12 mouse cellular contexts compared by ENCODE assay signal in genomic region chr11:79737126-79737697, GRCm38 (mm10).
DNase-seq lines count a peak whose midpoint lies in the region; ATAC-seq and TF ChIP-seq lines count a peak whose summit lies in the region.
"Had no signal": no experiment of that assay in that cellular context is flagged by ENCODE, and none has a peak within 500 bp of the region (broad histone marks: within the 10 kb centered on the region; RNA-seq: fewer than 3 reads in every experiment).

No protein-coding gene starts in this region.

- no peak overlapping the region for H3K4me3 ChIP-seq in intestine, embryonic 14.5 days (ENCODE audit: low read depth, low read length)
- H3K4me3 ChIP-seq in intestine, postnatal 0 days (ENCODE audit: low read depth, low read length) = no peak overlapping the region
- H3K4me3 ChIP-seq: erythroblast, embryonic 14.5 days; liver, embryonic 12.5 days had no signal

- H3K27me3 ChIP-seq in intestine, embryonic 14.5 days (replicated peaks; ENCODE audit: control insufficient read depth, insufficient read depth, low read length) = no peaks in the 10 kb centered on the region
- no peaks in the 10 kb centered on the region for H3K27me3 ChIP-seq in intestine, postnatal 0 days (replicated peaks; ENCODE audit: control insufficient read depth, insufficient read depth, low read length)

- H3K36me3 ChIP-seq in intestine, embryonic 14.5 days (ENCODE audit: control insufficient read depth, insufficient read depth, low read length) = no peaks in the 10 kb centered on the region
- no peaks in the 10 kb centered on the region for H3K36me3 ChIP-seq in intestine, postnatal 0 days (ENCODE audit: control insufficient read depth, insufficient read depth)
- H3K36me3 ChIP-seq: liver, embryonic 12.5 days had no signal

- H3K9ac ChIP-seq in intestine, embryonic 14.5 days (ENCODE audit: low read length) = no peak overlapping the region
- H3K9ac ChIP-seq in intestine, postnatal 0 days (ENCODE audit: low read depth, low read length) = no peak overlapping the region
- H3K9ac ChIP-seq: liver, embryonic 12.5 days had no signal

- H3K27ac ChIP-seq in intestine, embryonic 14.5 days (ENCODE audit: low read depth) = peak overlapping the region; percentile 39; the same call in 1 of the 2 replicates
- no peak overlapping the region for H3K27ac ChIP-seq in intestine, postnatal 0 days (ENCODE audit: low read depth, low read length)

- whole genome bisulfite sequencing in intestine, embryonic 14.5 days = 59% methylated on average over 12 of the region's 12 CpGs
- WGBS in intestine, postnatal 0 days = 59% methylated on average over 12 of the region's 12 CpGs

- H3K4me1 ChIP-seq in intestine, embryonic 14.5 days (replicated peaks; ENCODE audit: control insufficient read depth, insufficient read depth, low read length) = peaks cover 30% of the 10 kb centered on the region
- 0 out of 2 replicates have a peak, but pooled peaks cover 2% of the 10 kb centered on the region for H3K4me1 ChIP-seq in intestine, postnatal 0 days (replicated peaks; ENCODE audit: control insufficient read depth, insufficient read depth, low read length)

- no peak for TF ChIP-seq CTCF in intestine, postnatal 0 days (IDR thresholded peaks at IDR 0.05; ENCODE audit: low read depth)

- DNase-seq in intestine, embryonic 14.5 days (ENCODE audit: low spot score) = no peak
- DNase-seq in 3134 (ENCODE audit: extremely low read depth, insufficient read length, low spot score) = peak; percentile 62
- DNase-seq in NIH3T3 (ENCODE audit: low read depth) = peak; percentile 69
- peak; percentile 20 to 34 for DNase-seq in heart, postnatal 14 days
- DNase-seq in adrenal gland, adult 8-10 months = no peak
- DNase-seq in cerebellum, postnatal 36 days = no peak
- DNase-seq in spleen, postnatal 10 days (ENCODE audit: low spot score in 2 of 2) = no peak
- DNase-seq: right cerebral cortex, postnatal 25 days had no signal

- no peaks in the 10 kb centered on the region for H3K9me3 ChIP-seq in intestine, embryonic 14.5 days (ENCODE audit: control insufficient read depth, low read length)
- no peaks in the 10 kb centered on the region for H3K9me3 ChIP-seq in intestine, postnatal 0 days (ENCODE audit: control insufficient read depth)
- H3K9me3 ChIP-seq: liver, embryonic 12.5 days had no signal

- peak; percentile 40; the same call in 1 of the 2 replicates for ATAC-seq in intestine, embryonic 14.5 days (replicated peaks; ENCODE audit: low FRiP score, low TSS enrichment, low read depth)
- no peak for ATAC-seq in intestine, postnatal 0 days
- ATAC-seq: inflammation-experienced regulatory T-cells, adult 6 months had no signal

- intact Hi-C loops in heart, postnatal 14 days (cut with DNase I) = loop anchor here (1.0 kb wide), 1 partner anchor 23 kb away; no protein-coding TSS in a partner anchor

- no peak overlapping the region for H3K4me2 ChIP-seq in intestine, embryonic 14.5 days (ENCODE audit: low read length)
- no peak overlapping the region for H3K4me2 ChIP-seq in intestine, postnatal 0 days (replicated peaks; ENCODE audit: low read depth)

Comparison
In these comparisons a context has a peak if more than half of its experiments do, and no peak if none do; other contexts are left out.
1. DNase-seq: peak in 3134 (single experiment), NIH3T3 (single experiment) and heart, postnatal 14 days (2 of 2); none in intestine, embryonic 14.5 days (single experiment), adrenal gland, adult 8-10 months (single experiment), cerebellum, postnatal 36 days (0 of 2) and spleen, postnatal 10 days (0 of 2).